Mouse (Mus musculus) neural tube, embryonic 10.5 days (tissue): ENCODE measurements at regions not wholly inside any gene's neighbourhood (a gene's known extent, or its start where the extent isn't known, plus 50 kb on each side); places are given as distances from the start of the nearest gene placed in this dataset.
"Not testable (repeated sequence)": the region's sequence is repeated elsewhere in the genome, so short reads cannot be mapped to it uniquely, and the experiment has no call there.

Experiments used
- DNase-seq: peaks from one replicate; pipeline ENCODE4 v3.0.0-alpha.2; 2017; ENCODE audit warnings: low spot score; ENCODE audit errors: extremely low spot score

DNA sequence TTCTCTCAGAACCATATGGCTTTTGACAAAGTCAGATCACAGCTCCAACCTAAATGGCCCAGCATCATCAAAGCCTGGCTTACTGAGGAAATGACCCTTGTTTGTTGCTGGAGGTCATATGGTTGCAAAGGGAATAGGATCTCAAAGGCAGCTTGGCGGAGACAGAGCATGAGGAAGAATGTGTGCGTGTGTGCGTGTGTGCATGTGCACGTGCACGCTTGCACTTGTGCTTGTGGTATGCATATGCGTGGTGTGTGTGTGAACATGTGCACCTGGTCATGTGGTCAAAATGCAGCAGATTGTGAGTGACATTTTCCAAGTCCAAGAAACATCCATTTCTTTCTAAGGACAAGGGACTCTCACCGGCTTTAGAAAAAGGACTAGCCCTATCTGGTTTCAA, 216.9 kb downstream of the Dact1 start:
- DNase-seq = no peak

DNA sequence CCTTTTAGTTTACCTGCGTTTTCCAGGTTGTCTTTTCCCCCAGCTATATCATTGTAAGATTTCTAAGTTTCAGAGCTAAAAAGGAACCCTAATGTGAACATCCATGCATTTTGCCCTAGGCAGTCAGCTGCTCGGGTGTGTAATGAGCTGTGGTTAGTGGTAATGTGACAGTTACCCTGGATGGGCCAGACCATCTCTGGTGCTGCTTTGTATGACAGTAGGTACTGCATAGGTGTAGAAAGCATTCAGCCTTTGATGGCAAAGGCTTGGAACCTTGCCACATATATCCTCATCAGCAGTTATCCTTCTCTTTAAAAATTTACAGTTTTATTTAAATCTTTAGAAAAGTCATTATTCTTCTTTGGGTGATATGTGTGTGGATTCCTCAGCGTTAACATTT, 222.5 kb downstream of the Dact1 start:
- DNase-seq = no peak

DNA sequence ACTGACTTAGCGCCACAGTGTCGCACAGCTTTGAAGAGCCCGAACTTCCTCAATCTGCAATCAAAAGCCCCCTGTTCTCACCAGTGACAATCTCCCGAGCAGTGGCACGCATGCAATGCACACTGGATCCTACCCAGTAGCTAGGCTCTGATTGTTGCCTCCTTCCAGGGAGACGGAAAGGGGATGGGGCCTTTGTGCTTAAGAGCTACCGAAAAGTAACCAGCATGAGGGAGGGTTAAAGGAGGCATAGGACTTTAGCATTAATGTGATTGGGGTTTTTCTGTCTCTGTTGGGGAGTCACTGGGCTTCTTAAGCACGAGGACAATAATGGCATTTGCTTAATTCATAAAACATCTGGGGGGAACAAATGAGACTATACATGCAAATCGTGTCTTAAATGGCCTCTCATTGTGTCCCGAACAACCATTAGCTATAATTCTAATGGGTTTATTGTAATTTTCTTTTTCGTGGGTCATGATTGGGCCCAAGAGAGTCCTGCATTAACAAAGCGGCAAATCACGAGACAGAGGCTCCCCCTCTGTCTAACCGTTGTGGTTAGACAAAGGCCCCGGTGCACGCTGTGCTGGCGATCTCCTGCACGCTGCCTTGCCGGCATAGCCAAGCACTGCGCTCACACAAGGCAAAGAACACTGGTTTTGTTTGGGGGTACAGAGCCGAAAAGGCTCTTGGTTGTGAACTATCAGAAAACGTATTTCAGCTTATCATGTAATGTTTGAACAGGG, 223.2 kb downstream of the Dact1 start:
- DNase-seq = peak; percentile 26

DNA sequence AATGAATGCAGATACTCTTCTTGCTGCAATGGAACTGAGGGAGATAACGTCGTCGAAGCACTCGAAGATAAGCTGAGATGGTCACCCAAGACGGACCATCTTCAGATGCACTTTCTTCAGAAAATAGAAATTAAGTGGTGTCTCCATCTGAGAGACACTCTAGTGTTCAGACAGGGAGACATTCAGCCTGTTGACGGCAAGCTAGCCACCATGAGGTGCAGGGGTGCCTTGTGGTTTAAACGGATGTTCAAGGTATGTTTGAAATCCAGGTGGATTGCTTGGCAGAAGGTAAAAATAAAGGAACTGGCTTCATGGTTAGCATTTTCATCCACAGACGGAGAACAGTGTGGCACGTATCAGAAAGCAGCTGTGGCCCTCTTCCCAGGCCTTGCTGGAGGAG, 224.0 kb downstream of the Dact1 start:
- DNase-seq = no peak

DNA sequence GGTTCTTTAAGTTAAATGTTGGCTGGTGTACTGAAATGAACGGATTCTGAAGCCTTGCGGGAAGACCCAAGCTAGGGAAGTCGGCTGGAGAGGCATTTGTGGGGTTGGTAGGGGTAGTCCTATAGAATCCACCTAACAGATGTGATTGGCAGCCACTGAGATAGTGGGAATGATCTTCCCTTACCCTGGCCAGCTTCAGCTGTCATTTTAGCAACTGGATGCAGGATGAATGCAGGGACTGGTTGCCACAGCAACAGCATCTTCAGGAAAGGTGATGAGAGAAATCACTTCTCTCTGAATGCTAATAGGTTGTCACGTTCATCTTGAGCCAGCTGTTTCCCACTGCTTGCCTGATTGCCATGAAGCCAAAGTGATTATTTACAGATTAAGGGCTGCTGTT, 224.5 kb downstream of the Dact1 start:
- DNase-seq = no peak

DNA sequence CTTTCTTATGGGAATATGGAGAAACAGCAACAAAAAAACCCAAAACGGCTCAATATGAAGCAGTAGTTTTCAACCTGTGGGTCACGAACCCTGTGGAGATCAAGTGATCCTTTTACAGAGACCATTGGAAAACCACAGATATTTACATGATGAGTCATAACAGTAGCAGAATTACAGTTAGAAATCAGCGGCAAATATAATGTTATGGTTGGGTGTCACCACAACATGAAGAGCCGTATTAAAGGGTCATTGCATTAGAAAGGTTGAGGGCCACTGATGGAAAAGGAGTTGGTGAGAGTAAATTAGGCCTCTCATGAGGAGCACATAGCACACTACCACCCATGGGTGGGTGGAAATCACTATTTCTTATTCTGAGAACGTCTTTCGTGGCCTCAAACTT, 225.6 kb downstream of the Dact1 start:
- no peak for DNase-seq

DNA sequence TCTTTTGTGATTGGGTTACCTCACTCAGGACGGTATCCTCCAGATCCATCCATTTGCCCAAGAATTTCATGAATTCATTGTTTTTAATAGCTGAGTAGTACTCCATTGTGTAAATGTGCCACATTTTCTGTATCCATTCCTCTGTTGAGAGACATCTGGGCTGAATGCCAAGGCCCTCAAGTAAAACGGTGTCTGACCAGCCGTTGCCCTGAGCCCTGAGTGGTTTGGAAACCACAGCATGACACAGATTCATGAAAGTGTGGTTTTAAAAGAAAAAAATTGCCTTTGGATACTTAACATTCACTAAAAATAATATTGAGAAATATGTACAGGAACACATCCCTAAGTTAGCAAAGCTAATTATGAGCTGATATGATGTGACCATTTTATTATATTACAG, 226.1 kb downstream of the Dact1 start:
- DNase-seq = not testable (repeated sequence)

DNA sequence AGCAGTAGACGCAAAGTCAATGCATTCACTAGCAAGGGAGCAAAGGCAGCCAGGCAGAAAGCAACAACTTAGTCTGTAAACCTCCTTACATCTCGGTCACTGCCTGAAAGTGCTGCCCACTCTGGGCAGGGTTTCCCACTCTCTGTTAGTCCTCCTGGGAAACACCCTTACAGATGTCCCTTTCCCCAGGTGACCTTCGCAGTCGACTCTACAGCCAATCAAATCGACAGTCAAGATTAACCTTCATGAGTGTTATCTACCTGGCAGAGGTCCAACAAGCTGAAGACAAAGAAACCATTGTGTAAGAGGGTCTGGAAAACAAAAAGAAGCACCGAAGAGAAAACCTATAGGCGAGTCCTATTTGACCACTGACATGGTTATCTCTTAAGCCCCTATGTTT, 229.0 kb downstream of the Dact1 start:
- no peak for DNase-seq

DNA sequence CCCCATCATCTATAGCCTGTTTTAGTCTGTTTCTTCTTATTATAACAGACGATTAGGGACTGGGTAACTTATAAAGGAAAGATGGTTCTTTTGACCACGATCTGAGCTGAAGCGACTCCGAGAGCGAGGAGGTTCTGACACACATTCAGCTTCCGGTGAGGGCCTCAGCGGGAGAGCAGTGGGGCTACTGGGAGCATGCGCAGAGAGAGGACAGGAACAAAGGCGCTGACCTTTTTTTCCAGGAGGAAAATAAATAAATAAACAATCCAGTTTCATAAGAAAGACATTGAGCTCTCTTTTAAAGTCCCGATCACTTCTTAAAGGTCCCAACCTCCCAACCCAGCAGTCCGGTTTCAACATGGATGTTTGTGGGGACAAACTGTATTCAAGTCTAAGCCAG, 230.6 kb downstream of the Dact1 start:
- no peak for DNase-seq

DNA sequence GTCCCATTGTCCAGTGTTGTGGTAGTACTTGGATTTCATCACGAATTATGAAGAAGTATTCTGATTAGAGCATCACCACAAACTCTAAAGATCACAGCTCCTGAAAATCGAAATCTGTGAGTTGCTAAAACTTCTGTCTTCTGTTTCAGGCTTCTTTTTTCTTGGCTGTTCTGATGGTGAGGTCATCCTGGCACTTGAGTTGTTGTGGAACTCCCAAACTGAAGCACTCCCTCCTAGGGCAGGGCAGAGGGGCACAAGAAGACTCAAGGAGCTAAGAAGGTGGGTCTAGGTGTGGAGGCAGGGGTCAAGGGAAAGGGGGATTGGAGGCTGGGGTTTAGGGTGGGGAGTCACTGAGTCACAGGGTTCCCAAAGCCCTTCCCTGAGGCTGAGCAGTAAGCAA, 232.3 kb downstream of the Dact1 start:
- DNase-seq = no peak

DNA sequence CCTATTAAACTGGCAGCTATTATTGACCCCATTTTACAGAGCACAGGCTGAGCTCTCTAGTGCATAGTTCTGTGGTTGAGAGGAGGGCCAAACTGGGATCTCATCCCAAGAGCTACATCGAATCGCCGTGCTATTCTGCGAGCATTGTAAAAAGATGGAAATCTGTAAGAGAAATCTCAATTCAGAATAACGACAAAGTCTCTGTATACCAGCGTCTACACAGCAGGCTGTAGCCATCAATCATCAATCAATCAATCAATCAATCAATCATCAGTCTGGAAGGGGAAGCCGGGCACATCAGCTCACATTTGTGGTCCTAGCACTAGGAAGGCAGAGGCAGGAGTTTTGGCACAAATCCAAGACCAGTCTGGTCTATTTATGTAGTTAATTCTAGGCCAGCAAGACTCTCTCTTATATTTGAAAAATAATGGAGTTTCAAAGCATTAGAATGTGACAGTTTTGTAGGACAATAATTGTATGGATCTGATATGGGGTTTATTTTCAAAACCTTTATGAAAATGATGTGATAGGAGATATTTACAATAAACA, 234.0 kb downstream of the Dact1 start:
- no peak for DNase-seq

DNA sequence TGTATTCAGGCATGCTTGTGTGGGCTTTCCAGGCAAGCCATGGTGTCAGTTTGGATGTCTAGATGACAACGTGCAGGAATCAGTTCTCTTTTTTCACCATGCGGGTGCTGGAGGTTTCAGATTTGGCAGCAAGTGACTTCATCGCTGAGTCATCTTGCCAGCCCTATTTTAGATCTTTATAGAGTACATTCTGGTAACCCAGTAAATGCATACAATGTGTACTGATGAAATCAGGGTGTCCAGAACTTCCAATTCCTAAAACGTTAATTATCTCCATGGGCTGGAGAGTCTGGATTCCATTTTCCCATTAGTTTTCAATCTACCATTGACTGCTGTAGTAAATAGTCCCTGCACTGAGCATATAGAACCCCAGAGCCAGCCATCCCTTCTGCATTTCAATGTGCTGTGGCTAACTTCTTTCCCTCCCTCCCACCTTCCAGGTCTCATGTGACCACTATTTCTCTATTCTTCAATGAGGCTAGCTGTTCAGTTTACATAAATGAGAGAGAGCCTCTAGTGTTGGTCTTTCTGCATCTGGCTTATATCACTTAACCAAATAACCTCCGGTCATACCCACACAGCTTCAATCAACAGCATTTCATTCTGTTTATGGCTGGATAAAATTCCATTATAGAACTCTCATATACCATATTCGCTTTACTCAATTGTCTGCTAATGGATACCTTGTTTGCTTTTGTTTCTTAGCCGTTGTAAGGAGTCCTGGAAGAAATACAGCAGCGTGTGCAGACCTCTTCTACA, 234.9 kb downstream of the Dact1 start:
- DNase-seq = no peak

DNA sequence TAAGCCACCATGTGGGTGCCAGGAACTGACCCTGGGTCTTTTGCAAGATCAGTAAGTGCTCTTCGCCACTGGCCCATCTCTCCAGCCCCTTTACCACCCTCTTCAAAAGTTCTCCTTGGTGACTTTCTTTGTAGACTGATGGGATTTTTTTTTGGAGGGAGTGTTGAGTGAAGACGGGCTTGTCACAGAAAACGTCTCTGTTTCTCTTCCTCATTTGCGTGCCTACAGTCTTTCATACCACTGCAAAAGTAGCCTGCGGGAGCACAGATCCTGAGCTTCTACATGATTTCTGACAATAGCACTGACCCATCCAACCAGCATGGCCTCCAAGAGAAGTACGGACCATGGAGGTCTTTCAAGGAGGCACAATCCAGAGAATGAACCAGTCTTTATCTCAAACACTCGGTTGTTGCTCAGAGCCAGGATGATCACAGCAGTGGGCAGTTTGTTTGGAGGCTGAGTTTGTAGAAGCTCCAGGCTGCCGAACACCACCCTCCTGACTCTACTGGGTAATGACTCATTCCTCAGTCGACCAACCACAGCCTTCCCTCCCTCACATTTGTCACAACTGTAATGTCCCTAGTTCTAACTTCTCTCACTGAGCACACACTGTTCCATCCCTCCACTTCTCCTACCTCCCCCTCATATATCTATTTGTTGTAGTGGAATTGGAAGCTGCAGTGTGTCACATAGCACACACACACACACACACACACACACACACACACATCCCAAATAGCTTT, 237.0 kb downstream of the Dact1 start:
- no peak for DNase-seq

DNA sequence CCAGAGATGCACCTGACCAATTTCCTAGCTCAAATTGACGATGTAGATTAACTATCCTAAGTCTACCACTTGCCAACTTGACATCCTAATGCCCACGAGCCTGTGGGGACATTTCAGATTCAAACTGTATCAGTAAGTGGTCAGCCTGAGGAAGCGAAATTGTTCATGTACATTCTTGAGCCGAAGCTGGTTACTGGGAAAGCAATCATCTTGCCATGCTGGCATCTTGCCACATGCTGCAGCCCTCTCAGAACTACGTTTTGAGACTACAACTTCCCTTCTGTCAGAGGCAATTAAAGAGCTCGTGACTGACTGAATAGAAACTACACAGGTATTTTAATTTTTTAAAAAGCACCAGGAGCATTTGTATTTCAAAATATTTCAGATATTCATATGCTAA, 239.7 kb downstream of the Dact1 start:
- DNase-seq = no peak

DNA sequence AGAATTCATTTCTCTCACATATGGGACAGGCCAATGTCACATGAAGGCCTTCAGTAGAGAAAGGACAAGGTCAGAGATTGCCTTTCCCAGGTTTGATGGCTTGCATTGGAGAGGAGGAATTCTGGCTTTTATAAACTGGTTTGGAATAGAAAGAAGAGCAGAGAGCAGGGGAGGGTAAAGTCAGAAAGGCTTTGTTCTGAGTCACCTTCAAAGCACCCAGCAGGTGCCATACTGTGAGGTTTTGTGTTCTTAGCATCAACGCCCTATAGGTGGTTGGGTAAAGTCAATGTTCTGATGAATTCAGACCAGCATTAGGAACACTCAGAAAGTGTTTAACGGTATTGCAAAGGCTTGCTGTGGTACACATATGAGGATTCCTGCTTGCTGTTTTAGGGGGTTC, 244.5 kb downstream of the Dact1 start:
- DNase-seq = no peak

DNA sequence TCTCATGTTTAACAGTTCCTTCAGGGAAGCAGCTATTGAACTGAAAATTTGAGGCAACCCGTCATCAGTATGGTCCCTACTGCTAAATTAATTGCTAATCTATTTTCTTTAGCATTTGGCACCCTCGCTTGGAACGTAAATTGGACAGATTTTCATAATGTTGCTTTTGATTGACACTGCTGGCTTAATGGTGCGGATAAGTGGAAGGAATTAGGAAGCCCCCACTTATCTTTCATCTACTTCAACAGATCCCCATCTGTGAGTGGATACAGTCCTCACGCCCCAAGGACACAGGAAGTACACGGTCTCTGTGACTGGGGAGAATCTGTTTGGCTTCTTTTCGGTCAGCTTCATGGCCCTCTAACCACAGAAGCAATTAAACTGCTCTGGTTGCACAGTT, 251.6 kb downstream of the Dact1 start:
- no peak for DNase-seq

DNA sequence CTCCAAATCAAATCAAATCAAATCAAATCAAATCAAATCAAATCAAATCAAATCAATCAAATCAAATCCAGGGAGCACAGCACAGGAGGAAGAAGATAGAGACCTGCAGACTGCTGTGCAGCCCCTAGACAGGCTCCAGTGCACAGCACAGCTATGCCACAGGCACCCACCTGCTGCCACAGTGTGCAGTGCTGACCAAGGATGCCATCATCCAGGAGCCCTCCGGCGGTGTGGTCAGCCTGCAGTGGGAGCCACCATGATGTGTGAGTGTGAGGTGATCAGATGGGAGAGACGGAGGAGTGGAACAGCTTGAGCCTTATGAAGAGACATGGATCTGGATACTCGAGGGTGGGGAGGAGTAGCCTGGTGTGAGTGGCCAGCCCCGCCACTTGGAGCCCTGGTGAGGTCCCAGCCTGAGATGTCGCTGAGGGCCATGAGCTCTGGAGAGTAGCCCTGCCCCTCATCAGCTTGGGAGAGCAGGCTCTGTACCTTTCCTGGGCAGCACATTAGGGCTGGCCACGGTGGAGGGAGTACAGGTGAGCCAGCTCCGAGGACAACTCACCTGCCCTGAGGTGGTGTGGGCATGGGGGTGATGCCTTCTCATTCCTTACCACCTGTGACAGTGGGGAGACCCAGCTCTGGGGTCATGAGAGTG, 252.4 kb downstream of the Dact1 start:
- DNase-seq = no peak

DNA sequence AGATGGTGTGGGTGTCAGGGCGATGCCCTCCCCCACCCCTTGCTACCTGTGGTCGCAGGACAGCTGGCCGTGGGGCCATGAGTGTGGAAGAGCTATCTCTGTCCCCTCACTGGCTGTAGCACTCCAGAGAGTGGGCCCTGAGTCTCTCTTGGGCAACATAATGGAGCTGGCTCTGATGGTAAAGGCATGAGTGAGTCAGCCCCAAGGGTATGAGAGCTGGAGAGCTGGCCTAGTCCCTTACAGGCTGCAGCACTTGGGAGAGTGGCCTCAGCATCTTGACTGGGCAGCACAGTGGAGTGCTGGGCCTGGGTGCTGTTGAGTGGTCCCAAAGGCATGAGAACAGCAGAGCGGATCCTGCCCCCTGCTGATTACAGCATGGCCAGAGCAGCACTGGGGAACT, 253.5 kb downstream of the Dact1 start:
- DNase-seq = no peak

DNA sequence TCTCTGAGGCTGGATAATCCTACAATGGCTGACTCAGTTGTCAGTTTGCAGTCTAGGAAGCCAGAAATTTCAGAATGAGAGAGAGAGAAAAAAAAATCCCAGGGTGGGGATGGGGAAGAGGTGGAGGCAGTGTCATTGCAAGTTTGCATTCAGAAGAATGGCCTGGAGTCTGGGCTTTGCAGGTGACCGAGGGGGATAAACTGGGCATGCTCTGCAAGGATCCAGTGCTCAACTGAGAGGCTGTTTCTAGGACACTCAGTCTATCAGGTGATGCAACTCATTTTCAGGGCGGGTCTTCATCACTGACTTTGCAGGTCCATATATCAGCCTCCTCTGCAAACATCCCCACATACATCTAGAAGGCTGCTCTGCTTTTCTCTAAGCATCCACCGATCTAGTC, 256.7 kb downstream of the Dact1 start:
- DNase-seq = no peak

DNA sequence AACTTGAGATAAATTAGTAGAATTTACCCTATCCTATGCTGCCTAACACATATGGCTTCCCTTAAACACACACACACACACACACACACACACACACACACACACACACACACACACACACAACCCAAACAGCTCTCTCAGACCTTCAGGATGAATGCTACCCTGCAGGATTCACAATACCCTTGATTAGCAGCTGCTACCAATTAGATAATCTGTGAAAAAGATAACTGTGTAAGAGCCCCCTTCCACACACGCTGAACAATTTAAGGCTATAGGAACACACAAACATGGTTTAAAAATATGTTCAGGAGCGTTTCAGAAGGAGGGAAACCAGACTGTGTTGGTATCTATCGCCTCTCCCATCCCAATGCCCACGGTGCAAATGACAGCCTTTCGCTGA, 258.6 kb downstream of the Dact1 start:
- DNase-seq = no peak

DNA sequence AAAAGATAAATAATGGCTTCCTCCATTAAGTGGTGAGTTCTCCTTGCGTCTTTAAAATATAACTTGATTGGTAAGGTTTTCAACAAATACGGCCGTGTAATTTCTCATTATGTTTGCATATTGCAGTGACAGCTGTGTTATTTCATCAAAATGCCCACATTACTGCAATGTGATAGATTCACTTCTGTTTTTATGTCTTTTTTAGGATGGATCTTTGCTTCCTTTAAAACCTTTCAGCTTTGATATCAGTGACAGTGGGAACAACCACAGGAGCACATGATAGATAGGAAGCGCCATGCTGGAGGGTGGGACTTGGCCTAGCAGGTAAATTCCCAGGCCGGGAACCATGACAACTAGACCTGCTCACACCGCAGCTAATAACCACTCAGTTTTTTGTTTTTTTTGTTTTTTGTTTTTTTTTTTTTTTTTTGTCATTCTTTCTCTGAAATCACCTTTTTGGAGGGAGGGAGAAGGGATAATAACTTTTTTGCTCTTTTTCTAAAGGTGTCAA, 259.3 kb downstream of the Dact1 start:
- DNase-seq = no peak
